Mouse (Mus musculus): ENCODE measurements at regions not wholly inside any gene's neighbourhood (a gene's known extent, or its start where the extent isn't known, plus 50 kb on each side); places are given as distances from the start of the nearest gene placed in this dataset.
"Not testable (repeated sequence)": the region's sequence is repeated elsewhere in the genome, so short reads cannot be mapped to it uniquely, and the experiment has no call there.

GRCm38 (mm10) chr12:98144464-98144863 lies 114.8 kb downstream of the Galc start:
- no peak for DNase-seq (ENCODE audit: low spot score)

- DNase-seq (ENCODE audit: low spot score): no peak
Observed at GRCm38 (mm10) chr12:98143170-98143569, 116.1 kb downstream of the Galc start.

- DNase-seq (ENCODE audit: low spot score): not testable (repeated sequence)
Observed at GRCm38 (mm10) chr12:98139906-98140305, 119.4 kb downstream of the Galc start.

GRCm38 (mm10) chr12:98131276-98131675 lies 128.0 kb downstream of the Galc start:
- no peak for DNase-seq (ENCODE audit: low spot score)

DNA sequence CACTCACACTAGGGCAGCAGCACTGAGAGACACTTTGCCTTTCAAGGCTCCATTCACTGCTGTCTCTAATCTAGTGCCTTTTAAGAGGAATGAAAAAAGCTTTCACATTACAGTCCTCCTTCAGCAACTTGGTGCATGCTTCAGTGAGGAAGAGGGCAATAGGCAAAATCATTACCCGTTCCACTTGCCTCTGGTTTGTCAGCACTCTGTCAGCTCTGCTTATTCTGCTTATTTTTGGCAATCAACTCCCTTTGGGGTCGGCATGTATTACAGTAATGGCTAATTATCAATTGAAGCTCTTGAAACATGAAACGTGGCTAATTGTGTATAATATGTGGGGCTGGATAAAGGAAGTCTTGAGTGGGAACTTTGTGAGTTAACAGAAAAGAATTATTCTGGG lies 135.7 kb downstream of the Galc start:
- no peak for DNase-seq (ENCODE audit: low spot score)

GRCm38 (mm10) chr12:98108039-98108438 lies 151.2 kb downstream of the Galc start:
- peak; percentile 54 for DNase-seq (ENCODE audit: low spot score)

DNA sequence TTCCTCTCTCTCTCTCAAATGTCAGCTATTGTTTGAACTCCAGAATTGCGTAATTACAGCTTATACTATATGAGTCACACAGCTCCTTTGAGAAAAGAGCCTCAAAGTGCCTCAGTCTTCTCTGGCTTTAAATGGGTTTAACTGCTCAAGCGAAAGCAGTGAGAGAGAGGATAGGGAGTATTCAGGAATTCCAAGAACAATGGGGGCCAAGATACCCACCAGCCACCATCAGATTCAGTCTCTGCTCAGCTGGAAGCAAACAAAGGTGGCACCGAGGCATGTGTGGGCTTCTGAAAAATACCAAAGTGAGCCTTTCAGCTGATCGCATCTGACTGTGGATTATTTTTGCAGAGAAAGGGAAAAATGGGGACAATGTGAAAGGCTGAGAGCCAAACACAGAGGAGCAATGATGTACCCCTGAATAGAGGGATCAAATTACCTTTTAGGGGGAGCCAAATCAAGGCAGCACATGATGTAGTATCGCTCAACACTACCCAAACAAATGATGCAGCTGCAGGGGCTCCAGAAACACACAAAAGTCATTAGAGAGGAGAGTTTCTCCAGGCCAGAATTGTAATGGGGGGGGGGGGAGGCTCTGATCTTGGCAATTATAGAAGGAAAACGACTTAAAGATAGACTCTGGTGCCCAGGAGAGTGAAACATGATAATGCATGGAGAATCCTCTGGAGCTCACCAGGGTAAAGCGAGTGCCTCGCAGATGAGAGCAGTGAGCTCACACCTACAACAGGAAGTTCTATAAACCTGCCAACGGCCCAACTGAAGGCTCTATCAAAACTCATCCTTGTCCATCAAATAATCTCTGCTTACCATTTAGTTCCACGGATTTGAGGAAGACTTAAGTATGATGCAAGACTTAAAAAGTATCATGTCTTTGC lies 152.2 kb downstream of the Galc start:
- DNase-seq (ENCODE audit: low spot score): peak; percentile 17

- no peak for DNase-seq (ENCODE audit: low spot score)
Observed at GRCm38 (mm10) chr12:98106151-98106788, 153.0 kb downstream of the Galc start.

- DNase-seq (ENCODE audit: low spot score): no peak
Observed at GRCm38 (mm10) chr12:98105749-98106148, 153.5 kb downstream of the Galc start.

DNA sequence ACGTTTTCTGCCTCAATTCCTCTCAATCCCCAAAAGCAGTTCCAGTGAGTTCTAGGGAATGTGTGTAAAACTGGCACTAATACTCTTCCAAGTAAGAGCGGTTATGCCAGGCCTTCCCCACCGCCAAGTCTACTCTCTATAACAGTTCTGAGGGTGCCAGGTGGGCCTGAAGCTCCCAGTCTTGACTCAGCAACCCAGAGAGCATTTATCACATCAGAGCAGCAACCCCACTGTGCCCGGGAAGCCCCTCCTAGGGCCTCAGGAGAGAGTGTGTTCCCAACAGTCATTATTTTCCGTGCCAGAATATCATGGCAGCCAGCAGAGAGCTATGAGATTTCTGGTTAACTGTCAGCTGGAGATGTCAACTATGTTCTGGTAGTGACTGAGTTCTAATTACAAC lies 169.1 kb downstream of the Galc start:
- DNase-seq (ENCODE audit: low spot score): no peak

GRCm38 (mm10) chr12:98078351-98078750 lies 180.9 kb downstream of the Galc start:
- DNase-seq (ENCODE audit: low spot score): no peak

- DNase-seq (ENCODE audit: low spot score): no peak
Observed at GRCm38 (mm10) chr12:98075580-98075979, 183.7 kb downstream of the Galc start.

DNA sequence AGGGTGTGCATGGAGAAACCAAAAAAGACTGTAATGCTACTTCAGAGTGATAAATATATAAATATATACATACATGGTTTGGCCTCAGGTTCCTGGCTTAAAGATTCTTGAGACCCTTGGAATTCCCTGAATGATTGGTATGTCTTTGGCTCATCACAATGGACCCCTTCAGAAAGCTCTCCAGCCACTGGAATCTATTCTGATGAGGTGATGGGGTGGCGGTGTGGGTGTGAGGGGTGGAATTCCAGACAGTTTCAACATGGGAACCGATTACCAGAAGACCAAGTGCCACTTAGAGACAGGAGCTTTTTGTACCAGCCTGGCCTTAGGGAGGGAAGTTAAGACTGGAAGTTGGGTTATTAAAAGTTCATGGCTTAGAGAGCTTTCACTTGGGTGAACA lies 190.1 kb downstream of the Galc start:
- peak; percentile 13 for DNase-seq (ENCODE audit: low spot score)

- DNase-seq (ENCODE audit: low spot score): no peak
Observed at GRCm38 (mm10) chr12:98059419-98060180, 199.7 kb downstream of the Galc start.

DNA sequence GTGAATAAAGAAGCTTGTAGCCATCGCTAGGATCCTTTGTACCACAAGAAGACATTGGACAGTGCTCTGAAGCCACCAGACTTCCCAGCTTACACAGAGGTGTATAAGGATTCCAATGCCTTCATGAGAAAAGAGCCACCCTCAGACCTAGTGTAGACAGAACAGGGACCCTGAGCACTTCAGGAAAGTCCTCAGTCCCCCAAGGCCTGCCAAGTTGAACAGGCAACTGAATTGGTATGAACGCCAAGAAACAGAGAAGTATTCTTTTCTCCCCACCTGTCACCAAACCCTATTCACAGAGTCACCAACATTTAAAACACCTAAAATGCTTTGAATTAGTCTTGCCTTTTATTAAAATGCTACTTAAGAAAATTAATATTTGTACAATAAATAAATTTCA lies 200.3 kb downstream of the Galc start:
- DNase-seq (ENCODE audit: low spot score): no peak

DNA sequence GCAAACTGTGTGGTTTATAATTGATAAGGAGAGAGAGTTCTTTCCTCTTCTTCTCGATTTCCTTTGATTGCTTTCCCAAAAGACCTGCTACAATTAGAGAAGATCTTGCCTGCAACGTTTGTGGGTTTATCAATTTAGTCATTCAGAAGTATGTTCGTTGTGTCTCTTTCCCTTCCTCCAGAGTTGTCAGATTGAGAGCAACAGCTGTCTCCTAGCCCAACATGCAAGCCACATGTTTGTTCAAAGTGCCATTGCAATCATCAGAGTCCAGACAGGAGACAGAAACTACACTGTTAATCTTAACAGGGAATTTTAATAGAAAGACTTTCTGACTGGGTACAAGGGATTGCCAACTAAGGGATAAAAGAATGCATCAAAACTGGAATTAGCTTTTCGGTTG lies 208.3 kb downstream of the Galc start:
- DNase-seq (ENCODE audit: low spot score): no peak

- peak; percentile 64 for DNase-seq (ENCODE audit: low spot score)
Observed at GRCm38 (mm10) chr12:98050500-98050899, 208.8 kb downstream of the Galc start.

DNA sequence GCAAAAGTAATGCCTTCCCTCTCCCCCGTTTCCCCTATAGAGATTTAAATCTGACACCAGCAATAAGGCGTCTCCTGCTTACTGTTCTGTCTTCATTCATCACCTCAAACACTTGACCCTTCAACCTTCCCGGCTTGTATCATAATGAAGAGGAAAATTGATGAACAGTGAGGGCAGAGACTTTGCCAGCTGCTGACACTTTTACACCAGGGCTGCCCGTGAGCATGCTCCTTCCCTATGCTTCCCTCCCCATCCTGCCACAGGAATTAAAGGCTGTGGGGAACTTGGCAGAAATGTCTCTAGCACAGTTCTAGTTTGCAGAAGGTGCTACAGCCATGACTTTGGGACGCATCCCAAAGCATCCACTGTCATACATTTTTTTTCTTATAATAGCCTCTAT lies 209.2 kb downstream of the Galc start:
- DNase-seq (ENCODE audit: low spot score): peak; percentile 61

GRCm38 (mm10) chr12:98047765-98048164 lies 211.5 kb downstream of the Galc start:
- DNase-seq (ENCODE audit: low spot score): no peak

DNA sequence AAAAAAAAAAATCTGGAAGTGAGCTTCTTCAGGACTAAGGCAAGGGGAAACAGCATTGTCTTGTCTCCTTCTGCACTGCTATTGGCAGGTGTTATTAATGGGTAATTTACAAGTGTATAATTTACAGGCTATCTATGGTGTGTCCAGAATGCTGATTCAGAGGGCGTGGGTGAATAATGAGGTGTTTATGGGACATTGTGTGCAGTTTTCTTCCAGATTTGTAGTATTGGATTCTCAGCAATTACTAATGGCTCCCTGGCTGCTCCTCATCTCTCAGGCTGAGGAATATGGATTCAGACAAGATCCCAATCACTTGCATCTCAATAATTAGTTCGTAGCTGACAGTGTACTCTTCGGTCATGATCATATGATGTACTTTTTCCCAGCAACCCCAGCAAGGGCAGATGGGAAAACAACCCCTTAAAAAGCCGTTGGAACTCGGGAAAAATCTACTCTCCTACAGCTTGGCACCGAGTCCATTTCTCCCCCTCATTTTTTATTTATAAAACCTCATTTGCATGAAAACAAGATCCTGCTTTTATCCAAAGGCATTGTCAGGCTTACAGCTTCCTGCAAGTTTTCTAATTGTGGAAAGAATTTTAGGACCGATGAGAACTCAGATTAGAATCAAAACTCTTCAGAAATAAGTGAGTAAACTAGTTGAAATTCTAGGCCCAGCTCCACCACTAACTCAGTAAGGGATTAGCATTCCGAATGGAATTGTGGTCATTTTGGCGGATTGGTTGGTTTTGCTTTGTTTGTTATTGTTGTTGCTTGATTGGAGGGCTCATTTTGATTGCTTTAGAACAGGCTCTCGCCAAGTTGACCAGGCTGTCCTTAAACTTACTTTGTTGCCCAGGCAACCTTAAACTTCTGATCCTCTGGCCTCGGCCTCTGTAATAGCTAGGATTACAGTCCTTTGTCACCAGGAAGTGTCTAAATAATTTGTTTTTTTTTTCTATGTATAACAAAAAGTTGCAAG lies 212.5 kb downstream of the Galc start:
- DNase-seq (ENCODE audit: low spot score): peak; percentile 16

DNA sequence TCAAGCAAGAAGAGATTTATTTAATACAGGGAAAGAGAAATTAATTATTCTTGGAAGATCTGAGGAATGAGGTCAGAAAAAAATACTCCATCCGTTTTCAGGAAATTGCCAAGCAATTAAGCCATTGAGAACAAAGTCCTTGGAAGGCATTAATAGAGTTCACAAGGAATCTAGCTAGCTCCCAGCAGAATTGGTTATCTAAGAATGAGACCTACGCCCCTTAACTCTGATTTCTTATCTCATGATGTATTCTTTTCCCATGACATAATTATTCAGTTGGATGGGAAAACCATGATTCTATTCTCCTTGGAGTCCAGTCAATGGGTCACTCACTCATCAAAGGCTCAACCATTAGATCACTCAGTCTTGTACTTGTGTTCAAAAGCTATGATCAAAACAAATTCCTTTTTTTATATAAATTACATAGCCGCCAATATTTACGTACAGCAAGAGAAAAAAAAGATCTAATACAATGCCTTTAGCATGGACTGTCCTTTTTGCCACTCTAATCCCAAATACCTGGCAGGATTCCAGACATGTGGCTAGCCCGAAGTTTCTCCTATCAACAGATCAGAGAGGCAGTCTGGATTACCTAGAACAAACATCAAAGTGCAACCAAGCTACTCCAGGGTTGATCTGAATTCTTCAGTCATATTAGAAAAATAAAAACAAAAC lies 213.3 kb downstream of the Galc start:
- DNase-seq (ENCODE audit: low spot score): no peak
